Mouse (Mus musculus): Measurements from ENCODE around the gene Mdk.

Gene Mdk

DNA sequence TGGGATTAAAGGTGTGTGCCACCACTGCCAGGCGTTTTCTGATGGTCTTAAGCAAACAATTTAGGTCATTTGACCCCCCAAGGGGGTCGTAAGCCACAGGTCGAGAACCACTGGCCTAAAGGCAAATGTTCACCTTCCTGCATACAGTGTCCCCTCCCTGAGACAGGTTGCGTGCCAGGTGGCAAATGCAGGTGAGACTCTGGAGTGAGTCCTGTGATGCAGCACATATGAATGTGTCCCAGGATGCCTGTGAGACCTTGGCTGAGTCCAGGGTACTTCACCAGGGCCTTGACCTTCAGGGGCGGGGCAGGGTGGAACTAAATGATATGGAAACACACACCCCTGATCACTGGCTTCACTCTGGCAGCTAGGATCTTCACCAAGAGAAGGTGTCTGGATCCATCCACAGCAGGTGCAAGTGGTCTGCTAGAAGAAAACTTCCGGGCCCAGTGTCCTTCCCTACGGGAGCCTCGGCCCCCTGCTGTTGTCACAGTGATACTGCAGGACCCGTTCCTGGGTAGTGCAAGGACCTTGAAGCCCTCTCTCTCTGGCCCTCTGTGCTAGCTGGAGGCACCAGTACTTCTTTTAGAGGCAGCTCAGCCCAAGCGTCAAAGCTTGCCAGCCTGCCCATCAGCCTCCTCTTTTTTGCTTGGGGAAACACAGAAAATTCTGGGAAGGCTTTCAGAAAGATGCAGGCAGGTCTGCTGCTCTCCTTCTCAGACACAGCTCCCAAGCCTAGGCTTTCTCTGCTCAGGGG lies 26.8 kb upstream of the Mdk start:
- DNase-seq (ENCODE audit: low spot score), result no peak

DNA sequence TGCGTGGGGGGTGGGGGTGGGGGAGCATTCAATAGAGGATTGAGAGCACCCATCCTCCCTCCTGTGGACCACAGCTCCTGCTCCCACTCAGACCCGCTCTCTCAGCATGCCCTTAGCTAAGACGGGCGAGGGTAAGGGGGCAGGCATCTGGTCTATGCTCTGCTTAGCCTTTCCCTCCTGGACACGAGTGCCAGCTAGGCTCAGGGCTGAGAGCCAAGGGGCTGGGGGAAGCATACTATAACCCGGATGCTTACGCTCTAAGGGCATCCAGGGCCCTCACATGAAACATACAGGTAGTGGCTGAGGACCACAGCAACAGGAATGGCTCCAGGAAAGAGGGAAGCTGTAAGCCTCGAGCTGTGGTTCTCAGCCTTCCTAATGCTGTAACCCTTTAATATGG lies 26.0 kb upstream of the Mdk start:
- no peak for DNase-seq (ENCODE audit: low spot score)

- DNase-seq (ENCODE audit: low spot score), result no peak
Observed at GRCm38 (mm10) chr2:91957096-91957495, 25.0 kb upstream of the Mdk start.

GRCm38 (mm10) chr2:91955875-91956274 lies 23.8 kb upstream of the Mdk start:
- no peak for DNase-seq (ENCODE audit: low spot score)

DNA sequence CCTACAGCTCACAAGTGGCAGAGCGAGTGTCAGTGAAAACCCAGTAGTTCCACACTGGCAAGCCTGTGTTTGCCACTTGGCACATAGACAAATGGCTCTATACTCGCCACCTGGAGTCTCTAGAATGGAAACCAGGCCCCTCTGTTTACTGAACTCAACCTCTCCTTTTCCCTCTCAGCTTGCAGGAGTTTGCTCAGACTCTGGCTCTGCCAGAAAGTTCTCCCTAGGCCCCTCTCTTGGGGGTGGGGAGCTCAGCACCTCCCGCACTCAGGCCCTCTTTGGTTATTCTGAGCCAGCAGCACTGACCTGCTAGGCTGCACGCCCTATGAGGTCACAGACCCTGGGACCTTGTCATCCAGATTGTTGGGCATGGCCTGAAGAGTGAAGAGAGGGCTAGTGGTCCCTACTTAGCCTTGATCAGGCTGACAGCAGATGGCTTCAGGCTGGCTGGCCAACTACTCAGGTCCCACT lies 23.1 kb upstream of the Mdk start:
- no peak for DNase-seq (ENCODE audit: low spot score)

DNA sequence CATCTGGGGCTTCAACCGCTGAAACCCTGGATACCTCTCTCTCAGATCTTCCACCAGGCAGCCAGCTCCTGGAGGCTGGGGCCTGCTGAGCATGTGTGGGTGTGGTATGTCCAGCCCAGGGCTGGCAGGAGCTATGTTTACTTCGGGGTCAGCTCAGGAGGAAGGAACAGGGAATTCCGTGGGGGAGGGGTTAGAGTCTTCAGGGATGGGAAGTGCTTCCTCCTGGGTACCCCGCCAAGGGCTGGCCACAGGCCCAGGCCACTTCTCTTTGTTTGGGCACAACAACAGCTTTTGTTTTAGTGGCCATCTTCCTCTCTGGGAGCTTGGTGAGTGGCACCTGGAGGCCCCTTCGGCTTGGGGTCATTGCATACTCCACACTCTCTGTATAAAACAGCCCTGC lies 21.7 kb upstream of the Mdk start:
- DNase-seq (ENCODE audit: low spot score), result no peak

- no peak for DNase-seq (ENCODE audit: low spot score)
Observed at GRCm38 (mm10) chr2:91950275-91951085, 18.4 kb upstream of the Mdk start.

DNA sequence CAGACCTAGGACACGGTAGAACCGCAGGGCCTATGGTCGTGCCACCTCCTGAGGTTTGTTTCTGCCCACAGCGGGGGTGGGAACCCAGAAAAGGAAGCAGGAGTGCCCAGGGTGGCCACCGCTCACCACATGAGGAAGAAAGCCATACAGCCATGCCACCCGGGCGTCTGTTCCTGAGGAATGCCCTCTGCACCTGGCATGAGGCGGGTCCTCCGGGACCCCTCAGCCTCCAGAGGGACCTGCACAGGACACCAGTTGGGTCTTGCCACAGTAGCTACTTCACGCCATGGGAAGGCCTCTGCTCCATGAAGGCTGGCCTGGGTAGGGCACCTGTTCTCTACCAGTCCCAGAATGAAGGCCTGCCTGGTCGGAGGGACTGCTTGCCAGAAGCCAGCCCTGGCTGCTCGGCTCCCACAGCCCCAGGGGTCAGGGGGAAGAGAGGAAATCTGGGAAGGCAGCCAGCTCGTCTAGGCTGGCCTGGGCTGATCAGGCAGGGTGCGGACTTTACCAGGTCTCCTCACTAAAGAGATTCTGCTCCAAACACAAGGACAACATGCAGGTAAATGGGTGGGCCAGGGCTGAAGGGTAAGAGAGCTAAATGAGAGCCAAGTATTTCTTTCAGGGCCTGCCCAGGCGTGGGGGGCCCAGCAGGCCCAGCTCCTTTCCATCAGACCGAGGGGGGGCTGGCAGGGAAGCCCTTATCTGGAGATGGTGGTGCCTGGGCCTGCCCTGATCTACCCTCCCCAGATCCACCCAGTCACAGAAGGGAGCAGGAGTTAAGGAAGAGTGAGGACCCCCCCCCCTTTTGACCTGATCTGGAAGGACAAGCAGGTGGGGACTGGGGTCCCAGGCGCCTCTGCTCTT lies 17.5 kb upstream of the Mdk start:
- no peak for DNase-seq (ENCODE audit: low spot score)

- DNase-seq (ENCODE audit: low spot score), result no peak
Observed at GRCm38 (mm10) chr2:91948792-91949241, 16.7 kb upstream of the Mdk start.

- DNase-seq (ENCODE audit: low spot score), result no peak
Observed at GRCm38 (mm10) chr2:91948151-91948509, 16.0 kb upstream of the Mdk start.

DNA sequence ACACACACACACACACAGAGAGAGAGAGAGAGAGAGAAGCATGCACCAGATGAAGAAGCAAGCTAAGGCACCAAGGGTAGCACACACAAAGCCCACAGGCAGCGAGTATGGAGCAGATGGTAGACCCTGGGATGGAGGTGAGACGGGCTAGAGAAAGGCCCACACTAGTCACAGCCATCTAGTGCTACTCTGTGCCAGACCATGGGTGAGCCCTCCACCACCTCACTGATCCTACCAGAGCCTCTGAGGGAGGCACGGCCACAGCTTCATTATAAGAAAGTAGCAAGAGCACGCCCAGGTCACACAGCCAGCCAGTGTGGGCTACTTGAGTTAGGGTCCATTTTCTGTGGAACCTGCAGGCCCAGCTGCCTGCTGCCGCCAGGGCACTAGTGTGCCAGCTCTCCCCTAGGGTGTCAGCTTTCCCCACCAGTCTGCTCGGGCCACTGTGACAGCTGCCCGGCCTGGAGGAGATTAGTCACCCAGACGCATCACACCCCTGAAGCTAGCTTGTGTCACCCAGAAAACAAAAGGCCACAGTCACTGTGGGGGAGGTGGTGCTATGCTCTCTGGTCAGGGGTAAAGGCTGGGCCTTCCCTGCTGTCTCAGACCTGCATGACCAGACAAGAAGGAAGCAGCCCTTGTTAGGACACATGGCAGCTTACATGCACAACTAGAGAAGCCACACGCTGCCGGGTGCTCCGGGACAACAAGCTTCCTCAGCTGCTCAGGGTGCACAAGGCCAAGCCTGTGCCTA lies 15.5 kb upstream of the Mdk start:
- DNase-seq (ENCODE audit: low spot score), result no peak

- no peak for DNase-seq (ENCODE audit: low spot score)
Observed at GRCm38 (mm10) chr2:91946836-91947235, 14.7 kb upstream of the Mdk start.

DNA sequence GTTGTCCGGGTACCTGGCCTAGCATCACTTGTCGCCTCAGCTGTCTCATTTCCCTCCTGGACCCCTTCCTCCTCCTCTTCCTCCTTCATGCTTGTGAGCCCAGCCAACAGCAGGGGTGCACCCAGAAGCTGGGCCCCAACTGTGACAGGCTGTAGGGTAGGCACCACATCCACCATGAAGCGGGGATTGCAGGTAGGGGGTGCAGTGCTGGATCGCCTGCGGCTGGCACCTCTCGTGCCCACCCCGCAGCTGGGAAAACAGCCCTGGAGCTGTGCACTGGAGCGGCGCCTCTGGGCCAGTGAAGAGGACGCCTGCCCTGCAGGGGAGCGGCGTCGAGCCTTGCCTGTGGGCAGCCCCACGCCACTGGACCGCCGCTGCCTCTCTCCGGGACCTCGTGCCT lies 13.4 kb upstream of the Mdk start, which contains the start of gene Gm9821:
Gene Gm9821, plus strand, starts transcription at position 221 of the 400 bp plus-strand sequence.
- no peak for DNase-seq (ENCODE audit: low spot score)

DNA sequence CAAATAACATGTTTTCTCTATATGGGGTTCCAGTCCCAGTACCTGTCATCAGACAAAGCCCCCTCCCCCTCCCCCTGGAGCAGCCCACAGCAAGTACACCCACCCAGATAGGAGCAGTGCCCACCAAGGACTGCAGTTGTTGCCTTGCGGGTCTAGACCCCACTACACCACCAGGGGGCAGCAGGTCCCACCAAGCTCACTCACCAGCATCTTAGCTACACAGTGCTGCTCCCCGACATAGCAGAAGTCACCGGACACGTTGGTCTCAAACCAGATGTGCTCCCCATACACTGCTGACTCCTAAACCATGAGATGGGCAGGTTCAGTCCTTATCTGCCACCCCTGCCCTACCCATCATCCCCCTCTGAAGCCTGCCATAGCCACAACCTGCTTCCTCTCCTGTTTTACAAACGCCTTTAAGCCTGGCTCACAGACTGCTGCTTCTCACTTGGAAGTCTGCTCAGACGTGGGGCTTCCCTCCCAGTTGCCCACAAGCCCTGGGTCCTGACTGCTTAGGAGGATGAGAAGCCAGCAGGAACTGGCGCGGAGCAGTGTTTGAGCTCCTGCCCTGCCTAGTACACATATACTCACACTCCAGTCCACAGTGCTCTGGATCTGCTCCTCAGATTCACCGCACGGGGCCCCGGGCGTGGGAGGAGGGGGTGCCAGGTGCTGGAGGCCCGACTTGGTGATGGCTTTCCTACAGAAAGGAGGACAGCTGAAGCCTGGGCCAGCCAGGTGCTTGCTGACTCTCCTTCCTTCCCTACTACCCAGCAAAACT lies 12.3 kb upstream of the Mdk start:
- DNase-seq (ENCODE audit: low spot score), result peak; percentile 75

DNA sequence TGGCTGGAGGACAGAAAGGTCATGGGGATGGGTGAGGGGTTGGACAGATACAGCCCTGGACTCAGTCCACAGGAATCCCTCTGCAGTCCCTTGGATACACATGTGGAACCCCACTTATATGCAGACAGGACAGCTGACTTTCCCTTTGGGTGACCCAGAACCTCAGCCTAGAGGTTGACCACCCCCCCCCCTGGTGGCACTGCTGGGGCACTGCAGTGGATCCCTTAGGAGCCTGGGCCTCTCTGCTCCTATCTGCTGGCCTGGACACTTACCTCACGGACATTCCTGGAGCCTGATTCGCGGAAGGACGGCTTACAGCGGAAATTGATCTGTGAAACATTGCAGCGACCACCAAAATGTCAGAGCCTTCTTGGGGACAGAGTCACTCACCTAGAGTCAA lies 10.3 kb upstream of the Mdk start:
- DNase-seq (ENCODE audit: low spot score), result no peak

- DNase-seq (ENCODE audit: low spot score), result no peak
Observed at GRCm38 (mm10) chr2:91939303-91939935, 7.3 kb upstream of the Mdk start.

GRCm38 (mm10) chr2:91936154-91936553 lies 4.1 kb upstream of the Mdk start:
- no peak for DNase-seq (ENCODE audit: low spot score)

DNA sequence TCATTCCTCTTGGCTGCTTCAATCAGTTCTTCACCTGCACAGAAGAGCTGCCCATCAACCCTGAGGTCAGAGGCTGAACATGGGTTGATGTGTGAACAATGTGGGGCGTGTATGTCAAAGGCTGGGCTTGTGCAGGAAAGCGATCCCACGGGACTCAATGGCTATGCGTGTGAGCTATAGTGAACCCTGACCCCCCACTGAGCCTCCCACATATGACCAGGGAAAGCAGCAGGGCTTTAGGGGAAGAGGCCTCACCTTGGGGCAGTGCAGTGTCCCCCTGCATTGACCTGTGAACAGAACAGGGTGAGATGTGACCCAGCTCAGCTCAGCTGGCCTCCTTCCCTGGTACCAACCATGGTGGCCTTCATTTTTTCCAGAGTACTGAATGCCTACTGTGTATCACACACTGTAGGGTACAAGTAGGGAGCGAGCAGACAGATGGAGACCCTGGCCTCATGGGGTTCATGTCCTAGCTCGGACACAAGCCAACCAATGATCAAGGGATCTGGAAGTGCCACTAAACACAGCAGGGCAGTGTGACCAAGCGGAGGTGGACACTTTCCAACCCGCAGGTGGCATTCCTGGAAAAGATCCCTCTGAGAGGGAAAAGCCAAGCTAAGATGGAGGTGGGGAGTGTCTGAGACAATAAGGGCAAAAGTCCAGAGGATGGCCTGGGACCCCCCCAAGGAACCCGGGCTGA lies 2.9 kb upstream of the Mdk start:
- no peak for DNase-seq (ENCODE audit: low spot score)

DNA sequence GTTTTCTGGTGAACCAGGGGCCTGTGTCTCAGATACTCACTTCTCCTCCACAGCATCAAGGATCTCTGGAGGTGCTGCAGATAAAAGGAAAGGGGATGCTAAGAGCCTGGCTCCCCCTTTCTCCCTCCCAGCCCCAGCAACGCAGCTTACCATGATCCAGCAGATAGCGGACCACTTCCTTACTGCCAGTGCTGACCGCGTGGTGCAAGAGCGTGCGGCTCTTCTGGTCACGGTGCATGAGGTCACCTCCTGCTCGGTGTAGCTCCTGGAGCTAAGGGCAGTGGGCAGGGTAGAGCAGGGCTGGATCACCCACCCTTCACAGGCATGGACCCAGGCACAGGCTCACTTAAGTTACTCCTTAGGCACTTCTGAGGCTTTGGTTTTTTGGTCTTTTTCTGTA lies 1.9 kb upstream of the Mdk start:
- no peak for DNase-seq (ENCODE audit: low spot score)

GRCm38 (mm10) chr2:91933471-91933870 lies 1.4 kb upstream of the Mdk start:
- no peak for DNase-seq (ENCODE audit: low spot score)
